Comparison of ENCODE assay signal across 10 mouse cellular contexts in the genomic region with DNA sequence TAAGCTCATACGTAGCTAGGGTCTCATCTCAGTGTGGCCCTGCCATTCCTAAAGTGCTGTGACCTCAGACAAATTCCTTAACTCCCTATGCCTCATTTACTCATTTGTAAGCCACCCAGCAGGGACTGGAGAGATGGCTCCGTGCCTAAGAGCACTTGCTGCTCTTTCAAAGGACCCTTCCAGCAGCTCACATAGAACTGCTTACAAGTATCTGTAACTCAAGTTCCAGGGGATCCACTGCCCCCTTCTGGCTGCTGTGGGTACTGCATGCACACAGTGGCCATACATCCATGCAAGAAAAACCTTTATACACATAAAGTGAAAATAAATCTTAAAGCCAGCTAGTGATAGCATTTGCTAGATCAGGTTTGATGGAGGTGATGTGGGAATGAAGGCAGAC. TPM values are rescaled to one million over a fixed set of nuclear protein-coding genes. Genes with fewer than 3 reads are reported as not detected.
DNase-seq lines count a peak whose midpoint lies in the region; ATAC-seq and TF ChIP-seq lines count a peak whose summit lies in the region.
"Had no signal": no experiment of that assay in that cellular context is flagged by ENCODE, and none has a peak within 500 bp of the region (broad histone marks: within the 10 kb centered on the region; RNA-seq: fewer than 3 reads in every experiment).

No protein-coding gene starts in this region.

- peak; percentile 36 to 63 for DNase-seq in heart, adult 2 months
- peak; percentile 51 for DNase-seq in urinary bladder, postnatal 14 days (ENCODE audit: low spot score)
- no peak for DNase-seq in urinary bladder, adult 18-20 months (ENCODE audit: low spot score in 2 of 2)
- DNase-seq in embryo, embryonic 11.5 days (ENCODE audit: low read depth, low spot score): peak; percentile 41
- DNase-seq in lung, adult 18-20 months: peak; percentile 39 to 62
- peak; percentile 46 to 74 for DNase-seq in spleen, postnatal 14 days (ENCODE audit: low spot score in 2 of 2)
- DNase-seq in right cerebral cortex, adult 2 months (ENCODE audit: low spot score in 2 of 2): no peak

- no peaks in the 10 kb centered on the region for H3K36me3 ChIP-seq in heart, adult 2 months (ENCODE audit: control insufficient read depth, insufficient read depth, low read length)
- peaks cover 9% of the 10 kb centered on the region; the same call in 1 of the 2 replicates for H3K36me3 ChIP-seq in heart, embryonic 12.5 days
- H3K36me3 ChIP-seq: embryonic facial prominence, embryonic 12.5 days had no signal

- H3K79me2 ChIP-seq in heart, adult 2 months (replicated peaks; ENCODE audit: control insufficient read depth, insufficient read depth, low read length): no peaks in the 10 kb centered on the region

- H3K27ac ChIP-seq in heart, adult 2 months: no peak overlapping the region
- no peak overlapping the region for H3K27ac ChIP-seq in heart, embryonic 12.5 days (ENCODE audit: poor library complexity, severe bottlenecking)
- H3K27ac ChIP-seq: limb, embryonic 12.5 days had no signal

- TF ChIP-seq CTCF in heart, adult 2 months (IDR thresholded peaks at IDR 0.05): peak; percentile 86

- no peak overlapping the region for H3K4me2 ChIP-seq in heart, embryonic 12.5 days
- H3K4me2 ChIP-seq: embryonic facial prominence, embryonic 12.5 days; limb, embryonic 12.5 days had no signal

- no peak for TF ChIP-seq POLR2A in heart, adult 2 months (IDR thresholded peaks at IDR 0.05; ENCODE audit: insufficient read depth, low read depth, low read length)

- no peaks in the 10 kb centered on the region for H3K4me1 ChIP-seq in heart, adult 2 months (ENCODE audit: control insufficient read depth, insufficient read depth, low read length)
- peaks cover 25% of the 10 kb centered on the region for H3K4me1 ChIP-seq in heart, embryonic 12.5 days (replicated peaks)

- H3K27me3 ChIP-seq in heart, adult 2 months (ENCODE audit: control insufficient read depth, insufficient read depth, low read length): no peaks in the 10 kb centered on the region
- H3K27me3 ChIP-seq in heart, embryonic 12.5 days (replicated peaks): no peaks in the 10 kb centered on the region
- H3K27me3 ChIP-seq: embryonic facial prominence, embryonic 12.5 days; limb, embryonic 12.5 days had no signal

- WGBS in heart, adult 2 months: 84% methylated on average over 2 of the region's 2 CpGs
- 63% methylated on average over 2 of the region's 2 CpGs for WGBS in heart, embryonic 12.5 days

- H3K9ac ChIP-seq in heart, adult 2 months (ENCODE audit: low read depth, low read length): no peak overlapping the region
- no peak overlapping the region for H3K9ac ChIP-seq in heart, embryonic 12.5 days
- H3K9ac ChIP-seq: embryonic facial prominence, embryonic 12.5 days; limb, embryonic 12.5 days had no signal

- ATAC-seq in heart, embryonic 12.5 days (ENCODE audit: insufficient number of reproducible peaks, low FRiP score): no peak

- H3K9me3 ChIP-seq in heart, embryonic 12.5 days (replicated peaks): no peaks in the 10 kb centered on the region
- H3K9me3 ChIP-seq: embryonic facial prominence, embryonic 12.5 days; limb, embryonic 12.5 days had no signal

- intact Hi-C loops in heart, adult 2 months (cut with DNase I): loop anchor here (1.0 kb wide), 1 partner anchor 53 kb away; no protein-coding TSS in a partner anchor

- no peak for TF ChIP-seq EP300 in heart, adult 2 months (IDR thresholded peaks at IDR 0.05; ENCODE audit: insufficient read depth, low read depth, low read length)

- no peak overlapping the region for H3K4me3 ChIP-seq in heart, adult 2 months
- H3K4me3 ChIP-seq in heart, embryonic 12.5 days: no peak overlapping the region
- H3K4me3 ChIP-seq: embryonic facial prominence, embryonic 12.5 days; limb, embryonic 12.5 days had no signal

RNA-seq across cellular contexts. Expression of a gene that starts 28.6 kb away (rescaled TPM):
- total RNA-seq in heart, adult 2 months (2021): 1 to 10 TPM; 4.6 to 6.2 TPM
- 3.4 and 6.7 TPM in 2 replicates for polyA plus RNA-seq in heart, adult 2 months (2012; rRNA removed)
- 3.1 and 4.4 TPM in 2 replicates for polyA plus RNA-seq in heart, embryonic 12.5 days (2016; fragmentation: Nextera tagmentation; extraction: Ambion mirVana)

RNA-seq across cellular contexts. Expression of a gene that starts 48.0 kb away (rescaled TPM):
- total RNA-seq in heart, adult 2 months (2021): 100 to 1,000 TPM; 296 to 343 TPM
- 288 and 395 TPM in 2 replicates for polyA plus RNA-seq in heart, adult 2 months (2012; rRNA removed)
- polyA plus RNA-seq in heart, embryonic 12.5 days (2016; fragmentation: Nextera tagmentation; extraction: Ambion mirVana): 294 and 296 TPM in 2 replicates

RNA-seq across cellular contexts. Expression of a gene that starts 56.9 kb away (rescaled TPM):
- 10 to 100 TPM; 15.0 to 16.9 TPM for total RNA-seq in heart, adult 2 months (2021)
- polyA plus RNA-seq in heart, adult 2 months (2012; rRNA removed): 35.0 and 35.9 TPM in 2 replicates
- 4.3 and 5.8 TPM in 2 replicates for polyA plus RNA-seq in heart, embryonic 12.5 days (2016; fragmentation: Nextera tagmentation; extraction: Ambion mirVana)

Comparison
In these comparisons a context has a peak if more than half of its experiments do, and no peak if none do; other contexts are left out.
1. DNase-seq: peak in heart, adult 2 months (2 of 2), urinary bladder, postnatal 14 days (single experiment), embryo, embryonic 11.5 days (single experiment), lung, adult 18-20 months (2 of 2) and spleen, postnatal 14 days (2 of 2); none in urinary bladder, adult 18-20 months (0 of 2) and right cerebral cortex, adult 2 months (0 of 2).